Mouse (Mus musculus): ENCODE data around the gene Zfp784. TPM values are rescaled to one million over a fixed set of nuclear protein-coding genes. Genes with fewer than 3 reads are reported as not detected.

Gene Zfp784
- total and polyA plus RNA-seq, 2 experiments from 2014 or later: 4.5 to 6.0 TPM

DNA sequence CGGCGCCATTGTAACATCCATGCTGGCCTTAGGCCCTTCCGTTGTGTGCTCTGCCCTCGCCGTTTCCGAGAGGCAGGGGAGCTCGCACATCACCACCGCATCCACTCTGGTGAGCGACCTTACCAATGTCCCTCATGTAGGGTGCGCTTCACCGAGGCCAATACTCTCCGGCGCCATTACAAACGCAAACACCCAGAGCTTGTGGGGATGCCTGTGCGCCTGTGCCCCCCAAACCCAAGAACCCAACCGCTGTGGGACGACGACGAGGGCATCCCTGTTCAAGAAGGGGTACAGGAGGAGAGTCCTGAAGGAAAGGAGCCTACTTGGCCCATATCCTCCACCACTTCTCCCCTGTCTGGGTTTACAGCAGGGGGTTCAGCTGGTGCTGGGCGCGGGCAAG is 20.3 kb downstream of the Zfp784 start:
- Histone ChIP-seq H3K9me3 (ENCODE audit: low read length) (no peaks in the 10 kb centered on the region), H3K27ac (no peak overlapping the region), H3K27me3 (ENCODE audit: insufficient read depth, low read length) (no peaks in the 10 kb centered on the region), H3K4me3 (ENCODE audit: low read length) (no peak overlapping the region), H3K4me2 (ENCODE audit: low read depth, low read length) (no peak overlapping the region), H3K4me1 (ENCODE audit: insufficient read depth, low read length) (peaks cover 7% of the 10 kb centered on the region), H3K9ac (replicated peaks; ENCODE audit: low read length) (no peak overlapping the region), H3K36me3 (ENCODE audit: insufficient read depth, low read length) (no peaks in the 10 kb centered on the region)
- TF ChIP-seq CTCF (IDR thresholded peaks at IDR 0.05; ENCODE audit: low read depth): no peak
- WGBS: 99% methylated on average over 21 of the region's 21 CpGs
- ATAC-seq (no peak), DNase-seq (ENCODE audit: low spot score) (no peak)

DNA sequence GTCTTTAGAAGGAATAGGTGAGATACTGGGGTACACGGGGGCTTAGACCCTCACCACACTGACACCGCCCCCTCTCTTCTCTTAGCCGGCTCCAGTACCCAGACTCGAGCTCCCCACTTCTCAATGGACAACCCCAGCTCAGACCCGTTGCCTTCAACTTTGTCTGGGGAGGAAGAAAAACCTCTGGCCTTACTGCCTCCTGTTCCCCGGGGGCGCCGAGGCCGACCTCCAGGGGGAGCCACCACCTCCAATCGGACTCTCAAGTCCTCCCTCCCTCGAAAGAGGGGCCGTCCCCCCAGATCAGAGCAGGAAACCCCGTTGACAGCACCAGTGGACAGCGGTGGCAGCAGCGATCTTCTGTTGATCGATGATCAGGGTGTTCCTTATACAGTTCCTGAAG is 20.9 kb downstream of the Zfp784 start:
- TF ChIP-seq CTCF (IDR thresholded peaks at IDR 0.05; ENCODE audit: low read depth): 0 out of 2 replicates have a peak, but pooled peaks have one; percentile 15
- no peak overlapping the region for H3K9ac ChIP-seq (replicated peaks; ENCODE audit: low read length)
- no peak overlapping the region for H3K27ac ChIP-seq
- H3K4me3 ChIP-seq (ENCODE audit: low read length): no peak overlapping the region
- ATAC-seq: no peak
- no peaks in the 10 kb centered on the region for H3K27me3 ChIP-seq (ENCODE audit: insufficient read depth, low read length)
- WGBS: 93% methylated on average over 16 of the region's 16 CpGs
- H3K9me3 ChIP-seq (ENCODE audit: low read length): no peaks in the 10 kb centered on the region
- DNase-seq (ENCODE audit: low spot score): no peak
- peaks cover 7% of the 10 kb centered on the region for H3K4me1 ChIP-seq (ENCODE audit: insufficient read depth, low read length)
- no peak overlapping the region for H3K4me2 ChIP-seq (ENCODE audit: low read depth, low read length)
- peaks cover 4% of the 10 kb centered on the region for H3K36me3 ChIP-seq (ENCODE audit: insufficient read depth, low read length)

DNA sequence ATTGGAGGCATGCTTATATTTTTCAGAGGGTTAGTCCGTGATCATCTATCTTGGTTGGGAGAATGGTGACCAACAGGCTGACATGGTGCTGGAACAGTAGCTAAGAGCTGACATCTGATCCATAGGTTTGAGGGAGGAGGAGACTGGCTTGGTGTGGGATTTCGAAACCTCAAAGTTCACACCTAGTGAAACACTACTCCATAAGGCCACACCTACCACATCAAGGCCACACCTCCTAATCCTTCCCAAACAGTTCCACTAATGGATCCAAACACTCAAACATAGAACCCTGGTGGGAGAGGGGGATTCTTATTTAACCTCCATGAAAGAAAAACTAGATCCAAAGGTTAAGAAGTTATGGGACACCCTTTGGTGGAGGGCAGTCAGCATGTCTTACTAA is 21.3 kb downstream of the Zfp784 start:
- Histone ChIP-seq H3K9me3 (ENCODE audit: low read length) (no peaks in the 10 kb centered on the region), H3K9ac (replicated peaks; ENCODE audit: low read length) (no peak overlapping the region), H3K4me3 (ENCODE audit: low read length) (no peak overlapping the region), H3K36me3 (ENCODE audit: insufficient read depth, low read length) (peaks cover 6% of the 10 kb centered on the region), H3K4me1 (ENCODE audit: insufficient read depth, low read length) (peaks cover 7% of the 10 kb centered on the region), H3K27ac (no peak overlapping the region), H3K27me3 (ENCODE audit: insufficient read depth, low read length) (no peaks in the 10 kb centered on the region), H3K4me2 (ENCODE audit: low read depth, low read length) (no peak overlapping the region)
- no peak for ATAC-seq
- no peak for DNase-seq (ENCODE audit: low spot score)
- WGBS: 95% methylated on average over 2 of the region's 2 CpGs
- TF ChIP-seq CTCF (IDR thresholded peaks at IDR 0.05; ENCODE audit: low read depth): no peak

DNA sequence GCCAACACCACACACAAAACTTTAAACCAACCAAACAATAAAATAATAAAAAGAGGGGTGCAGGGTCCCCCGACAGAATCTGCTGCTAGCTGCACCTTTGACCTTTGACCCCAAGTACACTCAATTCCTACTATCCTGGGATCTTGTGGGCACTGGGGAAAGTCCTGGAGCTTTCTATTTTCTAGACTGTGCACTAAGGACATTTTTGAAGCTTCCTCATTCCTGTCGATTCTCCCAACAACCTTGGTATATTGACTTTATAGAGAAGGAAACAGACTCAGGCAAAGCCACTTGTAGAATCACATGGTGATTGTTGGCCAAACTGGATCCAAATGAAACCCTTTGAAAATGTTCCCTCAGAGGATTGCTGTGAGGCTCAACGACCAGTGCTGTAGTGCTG is 22.2 kb downstream of the Zfp784 start:
- no peak for DNase-seq (ENCODE audit: low spot score)
- peak overlapping the region; percentile 73; the same call in 1 of the 2 replicates for H3K9ac ChIP-seq (replicated peaks; ENCODE audit: low read length)
- peak overlapping the region; percentile 98 for H3K27ac ChIP-seq
- no peaks in the 10 kb centered on the region for H3K9me3 ChIP-seq (ENCODE audit: low read length)
- peaks cover 14% of the 10 kb centered on the region for H3K36me3 ChIP-seq (ENCODE audit: insufficient read depth, low read length)
- TF ChIP-seq CTCF (IDR thresholded peaks at IDR 0.05; ENCODE audit: low read depth): no peak
- H3K4me3 ChIP-seq (ENCODE audit: low read length): peak overlapping the region; percentile 65
- 64% methylated on average over 3 of the region's 3 CpGs for WGBS
- no peaks in the 10 kb centered on the region for H3K27me3 ChIP-seq (ENCODE audit: insufficient read depth, low read length)
- ATAC-seq: no peak
- H3K4me1 ChIP-seq (ENCODE audit: insufficient read depth, low read length): peaks cover 1% of the 10 kb centered on the region; the same call in 1 of the 2 replicates
- peak overlapping the region; percentile 66 for H3K4me2 ChIP-seq (ENCODE audit: low read depth, low read length)

DNA sequence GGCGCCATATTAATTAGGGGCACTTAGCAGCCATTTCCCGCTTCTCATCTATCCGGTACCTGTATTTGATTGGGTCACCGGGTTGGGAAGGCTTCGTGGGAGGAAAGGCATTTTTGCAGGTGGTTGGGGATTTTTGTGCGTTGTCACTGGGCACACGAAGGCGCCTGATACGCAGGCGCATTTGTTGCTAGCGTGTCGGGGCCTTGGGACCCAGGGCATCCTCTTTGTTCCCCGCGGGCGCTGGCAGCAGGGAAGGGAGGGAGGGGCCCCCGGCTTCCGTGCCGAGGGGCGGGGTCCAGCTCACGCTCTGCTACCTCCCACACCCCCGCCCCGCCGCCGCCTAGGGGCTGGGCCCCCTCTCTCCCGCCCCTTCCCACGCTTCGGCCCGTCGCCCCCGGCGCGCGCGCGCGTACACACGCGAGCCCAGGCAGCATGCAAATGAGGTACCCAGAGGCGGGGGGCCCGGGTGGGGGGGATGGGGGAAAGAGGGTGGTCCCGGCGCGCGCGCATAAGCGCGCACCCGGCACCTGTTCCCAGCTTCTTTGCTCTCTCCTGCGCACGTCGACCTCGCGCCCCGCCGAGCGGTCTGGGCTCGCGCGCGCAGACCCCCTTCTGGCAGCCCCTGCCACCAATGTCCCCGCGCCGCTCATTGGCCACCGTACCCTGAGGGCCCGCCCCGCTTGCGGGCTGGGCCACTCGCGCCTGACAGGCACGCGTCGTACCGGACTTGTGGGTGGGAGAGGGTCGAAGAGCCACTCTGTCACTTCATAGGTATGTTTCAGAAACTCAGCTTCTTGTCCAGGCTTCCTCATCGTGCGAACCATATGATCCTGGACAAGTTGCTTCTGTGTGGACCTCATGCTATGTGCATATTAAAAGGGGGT is 22.9 kb downstream of the Zfp784 start, which contains the start of gene Gm44973:
Gene Gm44973 (plus strand): TSS at position 379 of the 884 bp plus-strand sequence.
- Histone ChIP-seq H3K9ac (replicated peaks; ENCODE audit: low read length) (peak within 1 kb of the TSS; percentile 73), H3K27ac (peak within 1 kb of the TSS; percentile 98), H3K36me3 (ENCODE audit: insufficient read depth, low read length) (peaks cover 14% of the 10 kb centered on the region), H3K4me1 (ENCODE audit: insufficient read depth, low read length) (no peaks in the 10 kb centered on the region), H3K27me3 (ENCODE audit: insufficient read depth, low read length) (no peaks in the 10 kb centered on the region), H3K4me3 (ENCODE audit: low read length) (peak within 1 kb of the TSS; percentile 65), H3K4me2 (ENCODE audit: low read depth, low read length) (peak within 1 kb of the TSS; percentile 66), H3K9me3 (ENCODE audit: low read length) (no peaks in the 10 kb centered on the region)
- no peak for TF ChIP-seq CTCF (IDR thresholded peaks at IDR 0.05; ENCODE audit: low read depth)
- WGBS: under 1% methylated on average over 57 of the region's 76 CpGs
- peak; percentile 96 for DNase-seq (ENCODE audit: low spot score)
- ATAC-seq: peak; percentile 83

DNA sequence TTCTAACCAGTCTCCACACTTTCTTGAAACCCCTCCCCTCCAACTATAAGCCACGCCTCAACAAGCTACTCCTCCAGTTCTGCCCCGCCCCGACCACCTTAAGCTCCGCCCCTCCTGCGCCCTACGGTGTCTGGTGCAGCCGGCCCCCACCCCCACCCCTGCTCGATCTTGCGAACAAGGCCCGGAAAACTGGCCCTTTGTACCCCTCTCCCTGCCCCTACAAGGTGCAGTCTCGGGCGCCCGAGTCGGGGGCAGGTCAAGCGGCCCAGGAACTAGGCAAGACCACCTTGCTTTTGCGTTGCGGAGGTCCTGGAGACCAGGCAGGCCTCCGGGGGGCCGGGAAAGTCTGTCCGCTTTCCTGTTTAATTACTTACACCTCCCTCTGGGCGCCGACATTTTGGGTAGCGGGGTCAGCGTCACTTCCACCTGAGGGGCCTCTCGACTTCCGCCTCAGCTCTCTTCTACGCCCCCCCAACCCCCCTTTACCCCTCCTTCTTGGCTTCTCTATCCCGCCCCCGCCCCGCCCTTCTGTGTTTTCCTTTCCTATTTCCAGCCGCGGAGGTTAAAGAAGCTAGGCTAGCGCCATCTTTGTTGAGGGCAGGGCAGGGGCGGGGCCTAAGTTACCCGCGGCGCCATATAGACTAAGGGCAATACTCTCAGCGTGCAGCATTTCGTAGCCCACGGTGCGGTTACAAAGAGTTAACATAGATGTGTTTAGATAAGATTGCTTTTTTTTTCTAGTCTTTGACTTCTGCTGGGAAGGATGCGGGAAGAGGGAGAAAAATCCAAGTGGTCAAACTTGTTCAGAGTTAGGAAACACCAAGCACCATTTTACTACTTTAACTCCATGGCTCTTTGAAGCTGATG is 23.8 kb downstream of the Zfp784 start, which contains the start of the genes Zfp524 and Fiz1:
Gene Zfp524 (plus strand): TSS at position 165 of the 867 bp plus-strand sequence.
Gene Fiz1 (minus strand): TSS at position 447 of the 867 bp plus-strand sequence.
- Histone ChIP-seq H3K4me2 (ENCODE audit: low read depth, low read length) (peak within 1 kb of the TSS; percentile 66), H3K27me3 (ENCODE audit: insufficient read depth, low read length) (no peaks in the 10 kb centered on the region), H3K36me3 (ENCODE audit: insufficient read depth, low read length) (peaks cover 21% of the 10 kb centered on the region), H3K4me1 (ENCODE audit: insufficient read depth, low read length) (no peaks in the 10 kb centered on the region), H3K27ac (peak within 1 kb of the TSS; percentile 98), H3K9ac (replicated peaks; ENCODE audit: low read length) (peak within 1 kb of the TSS; percentile 73), H3K9me3 (ENCODE audit: low read length) (no peaks in the 10 kb centered on the region), H3K4me3 (ENCODE audit: low read length) (peak within 1 kb of the TSS; percentile 65)
- TF ChIP-seq CTCF (IDR thresholded peaks at IDR 0.05; ENCODE audit: low read depth): no peak
- peak; percentile 84 for ATAC-seq
- DNase-seq (ENCODE audit: low spot score): peak; percentile 98
- WGBS: under 1% methylated on average over 42 of the region's 42 CpGs
